In genomic region chr14:79160966-79161365, GRCm38 (mm10) we compare ENCODE assay signal across 25 mouse cellular contexts.
A peak's percentile ranks its signal among the peaks of the same experiment; 100 is the strongest.
DNase-seq lines count a peak whose midpoint lies in the region; TF ChIP-seq lines count a peak whose summit lies in the region.
"Had no signal": no experiment of that assay in that cellular context is flagged by ENCODE, and none has a peak within 500 bp of the region (broad histone marks: within the 10 kb centered on the region; RNA-seq: fewer than 3 reads in every experiment).

No protein-coding gene starts in this region.

- H3K27ac ChIP-seq in brown adipose tissue, adult 24 weeks (replicated peaks; ENCODE audit: low read depth, low read length), result peak overlapping the region; percentile 83
- H3K27ac ChIP-seq: embryonic facial prominence, embryonic 10.5 days; embryonic facial prominence, embryonic 13.5 days; forebrain, embryonic 13.5 days; heart, embryonic 10.5 days; heart, embryonic 13.5 days; hindbrain, embryonic 12.5 days; hindbrain, embryonic 15.5 days had no signal

- peak; percentile 92 for DNase-seq in heart, adult 11 months
- DNase-seq in heart, postnatal 4 days, result no peak
- DNase-seq in lung, adult 2 months, result peak; percentile 48
- DNase-seq in lung, postnatal 25 days (ENCODE audit: low spot score), result peak; percentile 76
- DNase-seq in thymus, adult 18-20 months, result no peak
- DNase-seq in right cerebral cortex, postnatal 10 days (ENCODE audit: low spot score in 2 of 2), result no peak
- DNase-seq: adrenal gland, adult 8-10 months; adrenal gland, postnatal 25 days; cerebellum, adult 11 months; cerebellum, adult 2 months; cerebellum, adult 9-11 months; cerebellum, postnatal 36 days; embryo, embryonic 11 days; gastrocnemius, postnatal 25 days; heart, adult 2 months; heart, postnatal 14 days had no signal

- no peak overlapping the region for H3K4me3 ChIP-seq in brown adipose tissue, adult 24 weeks (ENCODE audit: insufficient read depth, low read depth, low read length)
- no peak overlapping the region for H3K4me3 ChIP-seq in lung, adult 2 months (replicated peaks; ENCODE audit: extremely low read depth, low read depth, low read length)
- H3K4me3 ChIP-seq: embryonic facial prominence, embryonic 10.5 days; embryonic facial prominence, embryonic 13.5 days; forebrain, embryonic 10.5 days; forebrain, embryonic 13.5 days; heart, adult 2 months; heart, embryonic 10.5 days; heart, embryonic 13.5 days; hindbrain, embryonic 12.5 days; hindbrain, embryonic 15.5 days had no signal

- no peak for TF ChIP-seq CTCF in lung, adult 2 months (IDR thresholded peaks at IDR 0.05; ENCODE audit: insufficient read depth, low read length)

- H3K4me1 ChIP-seq in brown adipose tissue, adult 24 weeks (ENCODE audit: control insufficient read depth, insufficient read depth, insufficient read length, low read length), result peaks cover 30% of the 10 kb centered on the region
- H3K4me1 ChIP-seq in lung, adult 2 months (ENCODE audit: control insufficient read depth, insufficient read depth, low read length), result peaks cover 11% of the 10 kb centered on the region

- WGBS in lung, adult 2 months, result 51% methylated on average over 7 of the region's 7 CpGs

- TF ChIP-seq POLR2A in lung, adult 2 months (IDR thresholded peaks at IDR 0.05; ENCODE audit: borderline replicate concordance, extremely low read depth, low read depth, low read length), result no peak

Comparison
In these comparisons a context has a peak if more than half of its experiments do, and no peak if none do; other contexts are left out.
1. DNase-seq: peak in heart, adult 11 months (single experiment), lung, adult 2 months (single experiment) and lung, postnatal 25 days (single experiment); none in heart, postnatal 4 days (single experiment), thymus, adult 18-20 months (0 of 2) and right cerebral cortex, postnatal 10 days (0 of 2).